Mouse (Mus musculus): ENCODE measurements around the gene Baiap2l1.
"Not testable (repeated sequence)": the region's sequence is repeated elsewhere in the genome, so short reads cannot be mapped to it uniquely, and the experiment has no call there.

The Baiap2l1 gene

DNA sequence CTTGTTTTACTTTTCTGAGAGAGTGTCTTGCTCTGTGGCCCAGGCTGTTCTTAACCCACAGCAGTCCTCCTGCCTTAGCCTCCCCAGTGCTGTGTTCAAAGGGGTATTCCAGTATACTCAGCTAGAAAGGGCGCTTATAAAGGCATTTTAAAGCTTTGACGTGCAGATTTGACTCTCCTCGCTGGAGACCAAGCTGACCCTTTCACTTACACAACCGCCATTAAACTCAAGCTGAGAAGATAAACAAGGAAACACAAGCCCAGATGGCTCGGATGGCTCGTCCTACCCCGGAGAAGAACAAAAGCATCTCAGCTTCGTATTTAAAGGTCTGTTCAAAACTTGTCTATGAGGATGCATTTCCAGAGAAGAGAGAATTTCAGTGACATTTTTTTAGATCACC is 6.7 kb downstream of the Baiap2l1 start:
- DNase-seq (ENCODE audit: low read depth), result no peak

DNA sequence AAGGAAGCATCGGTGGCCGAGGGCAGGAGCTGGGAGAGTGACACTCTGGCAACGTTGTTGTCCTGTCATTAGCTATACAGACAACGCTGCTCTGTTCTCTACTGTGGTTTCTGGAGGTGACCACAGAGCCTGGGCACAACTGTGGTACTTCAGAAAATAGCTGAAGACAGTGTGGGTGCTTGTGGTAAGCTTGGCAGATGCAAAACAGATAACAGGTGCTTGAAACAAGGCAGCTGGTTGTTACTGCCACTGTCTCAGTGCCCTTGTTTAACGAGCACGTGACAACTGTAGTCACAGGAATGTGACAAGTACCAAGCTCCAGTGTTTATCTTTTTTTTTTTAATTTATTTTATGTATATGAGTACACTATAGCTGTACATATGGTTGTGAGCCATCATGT is 13.3 kb downstream of the Baiap2l1 start:
- DNase-seq (ENCODE audit: low read depth), result no peak

DNA sequence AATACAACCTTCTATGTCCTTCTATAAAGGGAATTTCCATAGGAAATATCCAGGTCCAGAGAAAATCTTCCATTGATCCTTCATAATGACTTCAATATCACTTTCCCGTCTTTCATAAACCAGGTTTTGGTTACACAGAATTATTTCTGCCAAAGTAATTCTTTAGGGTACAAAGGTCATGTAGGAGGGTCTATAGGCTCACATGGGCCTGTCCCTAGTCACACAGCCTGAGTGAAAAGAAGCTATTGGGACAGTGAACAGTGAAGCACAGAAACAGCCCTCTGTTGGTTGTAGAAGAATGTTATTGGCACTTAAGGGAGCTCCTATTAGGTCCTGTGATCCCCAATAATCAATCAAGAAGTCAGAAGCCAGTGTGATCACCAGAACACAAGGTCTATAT is 16.8 kb downstream of the Baiap2l1 start:
- DNase-seq (ENCODE audit: low read depth), result no peak

DNA sequence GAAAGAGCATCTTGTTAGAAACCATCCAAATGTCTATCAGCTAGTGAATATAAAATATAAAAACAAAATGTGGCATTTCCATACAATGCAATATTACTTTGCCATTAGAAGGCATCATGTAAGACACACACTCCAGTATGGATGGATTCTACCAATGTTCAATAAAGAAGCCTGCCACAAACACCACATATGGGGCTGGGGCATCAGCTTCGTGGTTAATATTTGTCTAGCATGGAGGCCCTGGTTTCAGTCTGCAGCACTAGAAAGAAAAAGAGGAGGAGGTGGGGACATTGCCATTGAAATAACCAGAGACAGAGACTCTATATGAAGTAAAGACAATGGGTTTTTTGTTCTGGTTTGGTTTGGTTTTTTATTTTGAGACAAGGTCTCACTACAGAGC is 19.1 kb downstream of the Baiap2l1 start:
- no peak for DNase-seq (ENCODE audit: low read depth)

DNA sequence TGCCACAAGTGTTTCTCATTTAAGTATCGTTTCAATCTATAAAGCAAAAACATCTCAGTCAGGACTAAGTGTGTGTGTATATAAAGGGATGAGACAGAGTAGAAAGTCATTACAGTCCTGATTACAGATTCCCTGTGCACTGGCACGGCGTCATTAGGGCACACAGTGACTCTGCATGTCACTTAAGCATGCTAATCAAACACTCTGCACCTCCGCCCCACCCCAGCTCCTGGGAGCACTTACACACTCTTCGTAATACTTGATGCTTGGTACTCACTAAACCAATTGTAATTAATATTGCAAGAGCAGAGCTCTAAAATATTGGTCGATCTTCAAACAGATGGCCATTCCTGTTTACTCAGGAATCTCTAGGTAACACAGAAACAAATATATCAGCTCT is 22.6 kb downstream of the Baiap2l1 start:
- DNase-seq (ENCODE audit: low read depth), result not testable (repeated sequence)

DNA sequence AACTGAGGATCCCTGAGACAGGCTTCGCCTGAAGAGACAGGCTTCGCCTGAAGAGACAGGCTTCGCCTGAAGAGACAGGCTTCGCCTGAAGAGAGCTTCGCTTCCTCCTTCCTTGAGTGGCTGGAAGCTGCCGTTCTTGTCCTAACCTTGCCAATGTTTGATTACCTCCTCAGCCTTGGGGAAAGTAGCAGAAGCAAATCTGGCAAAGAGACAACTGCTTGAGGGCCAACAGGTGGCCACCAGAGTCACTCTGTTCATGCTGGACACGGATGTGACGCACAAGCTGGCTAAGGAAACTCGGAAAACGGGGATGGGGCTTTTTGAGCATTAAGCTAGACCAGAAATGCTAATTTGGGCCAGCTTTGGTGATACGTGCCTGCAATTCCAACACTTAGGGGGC is 23.9 kb downstream of the Baiap2l1 start:
- DNase-seq (ENCODE audit: low read depth), result no peak

DNA sequence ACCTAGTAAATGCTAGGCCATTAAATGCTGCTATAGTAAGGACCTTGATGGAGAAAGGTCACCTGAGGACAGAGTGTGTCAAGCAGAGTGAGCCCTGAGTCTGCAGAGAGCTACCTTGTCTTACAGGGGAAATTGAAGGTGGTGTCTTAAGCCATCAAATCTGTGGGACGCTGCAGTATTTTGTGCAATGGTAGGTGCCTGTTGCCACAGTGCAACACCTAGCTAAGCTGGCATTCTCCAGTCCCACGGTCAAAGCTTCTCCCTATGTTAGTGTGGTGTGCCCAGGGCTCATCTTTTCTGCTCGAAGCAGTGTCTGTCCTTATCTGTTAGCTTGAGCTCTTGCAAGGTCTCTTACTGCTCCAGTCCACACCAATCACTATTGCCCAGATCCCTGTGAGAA is 35.2 kb downstream of the Baiap2l1 start:
- DNase-seq (ENCODE audit: low read depth), result no peak

DNA sequence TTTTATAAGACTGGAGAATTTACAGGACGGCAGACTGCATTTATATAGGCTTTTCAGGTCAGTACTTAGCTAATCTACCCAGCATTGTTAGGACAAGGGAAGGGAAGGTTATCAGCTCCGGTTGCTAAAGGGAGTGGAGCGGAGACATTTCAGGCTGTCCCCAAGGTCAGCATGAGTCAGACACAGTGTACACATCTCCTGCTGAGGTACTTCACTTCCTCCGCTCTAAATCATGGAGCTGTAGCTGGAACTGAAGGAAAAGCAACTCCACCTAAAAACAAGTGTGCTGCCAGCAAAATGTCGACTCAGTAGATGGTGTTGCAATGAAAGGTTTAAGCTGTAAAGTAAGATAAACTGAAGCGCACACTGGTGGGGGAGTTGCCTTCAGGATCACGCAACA is 36.2 kb downstream of the Baiap2l1 start:
- DNase-seq (ENCODE audit: low read depth), result no peak

DNA sequence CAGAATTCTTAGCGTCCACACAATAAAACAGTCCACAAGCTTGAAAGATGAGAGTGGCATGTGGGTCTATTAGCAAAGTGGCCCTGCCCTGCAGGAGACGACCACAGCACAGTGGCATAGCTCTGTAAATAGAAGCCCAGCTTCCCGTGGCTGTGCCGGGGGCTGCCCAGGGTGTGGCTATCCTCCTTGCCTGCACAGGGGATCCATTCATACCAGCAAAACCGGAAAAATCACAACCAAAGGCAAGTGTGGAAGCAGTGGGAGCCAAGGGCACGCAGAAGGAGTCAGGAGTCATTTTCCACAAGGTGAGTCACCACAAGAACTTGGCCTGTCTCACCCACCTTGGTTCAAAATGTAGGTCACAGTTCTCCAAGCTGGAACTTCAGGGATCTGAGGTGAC is 39.6 kb downstream of the Baiap2l1 start:
- DNase-seq (ENCODE audit: low read depth), result no peak

DNA sequence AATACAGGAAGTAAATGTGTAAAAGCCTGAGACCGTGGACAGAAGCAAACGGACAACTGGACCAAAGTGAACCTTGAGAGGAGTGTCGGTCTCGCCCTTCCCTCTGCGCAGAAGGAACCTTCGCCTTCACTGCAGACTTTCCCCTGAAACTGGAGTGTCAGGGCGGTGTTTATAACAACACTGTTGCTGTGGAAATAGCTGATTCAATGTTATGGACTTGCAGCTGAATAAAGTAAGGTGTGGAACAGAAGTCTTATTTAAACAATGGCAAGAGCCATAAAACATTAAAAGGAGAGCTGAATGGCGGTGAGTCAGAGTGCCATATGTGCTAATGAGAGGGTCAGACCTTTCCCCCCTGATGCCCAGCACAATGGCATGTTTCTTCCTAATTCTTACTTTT is 40.5 kb downstream of the Baiap2l1 start:
- no peak for DNase-seq (ENCODE audit: low read depth)

DNA sequence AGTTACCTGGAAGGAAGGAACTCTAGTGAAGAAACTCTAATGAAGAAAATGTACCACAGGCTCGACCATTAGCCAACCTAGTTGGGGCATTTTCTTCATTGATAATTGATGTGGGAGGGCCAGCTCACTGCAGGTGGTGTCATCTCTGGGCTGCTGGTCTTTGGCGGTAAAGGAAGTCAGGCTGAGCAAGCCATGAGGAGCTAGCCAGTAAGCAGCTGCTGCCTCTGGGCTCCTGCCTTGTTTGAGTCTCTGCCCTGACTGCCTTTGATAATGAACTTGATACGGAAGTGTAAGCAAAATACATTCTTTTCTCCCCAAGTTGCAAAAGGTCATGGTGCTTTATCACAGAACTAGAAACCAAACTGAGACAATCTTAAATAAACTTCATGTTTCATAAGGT is 41.5 kb downstream of the Baiap2l1 start:
- DNase-seq (ENCODE audit: low read depth), result no peak

DNA sequence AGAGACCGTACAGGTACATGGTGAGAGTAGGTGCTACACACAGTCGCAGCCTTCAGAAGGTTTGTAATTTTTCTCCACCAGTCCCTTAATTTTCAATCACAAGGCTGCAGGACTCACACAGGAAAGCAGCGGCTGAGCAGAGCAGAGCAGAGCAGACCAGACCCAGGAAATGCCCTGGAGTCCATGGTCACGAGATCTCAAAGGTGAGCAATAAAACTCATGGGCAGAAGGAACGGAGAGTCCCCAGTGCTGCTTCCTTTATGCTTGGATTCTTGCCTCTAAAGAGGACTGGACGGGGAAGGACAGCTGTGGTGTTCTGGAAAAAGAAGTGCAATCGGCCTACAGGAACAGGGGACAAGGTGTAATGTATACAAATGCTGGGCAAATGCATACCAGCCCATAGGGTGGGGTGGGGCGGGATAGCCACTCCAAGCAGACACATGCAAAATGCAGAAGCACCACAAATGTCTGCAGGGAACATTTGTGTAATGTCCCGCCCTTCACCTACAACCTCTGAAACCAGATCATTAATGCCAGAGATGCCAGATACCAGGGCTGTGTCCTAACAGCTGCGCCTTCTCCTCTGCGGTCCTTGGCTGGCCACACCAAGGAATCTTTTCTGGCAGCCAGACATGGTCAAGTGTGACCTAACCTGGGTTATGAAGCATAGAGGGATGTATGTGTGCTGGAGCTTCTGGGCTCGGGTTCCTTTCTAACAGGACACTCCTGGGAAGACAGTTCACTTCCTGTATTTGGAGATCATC is 43.0 kb downstream of the Baiap2l1 start:
- DNase-seq (ENCODE audit: low read depth), result no peak

DNA sequence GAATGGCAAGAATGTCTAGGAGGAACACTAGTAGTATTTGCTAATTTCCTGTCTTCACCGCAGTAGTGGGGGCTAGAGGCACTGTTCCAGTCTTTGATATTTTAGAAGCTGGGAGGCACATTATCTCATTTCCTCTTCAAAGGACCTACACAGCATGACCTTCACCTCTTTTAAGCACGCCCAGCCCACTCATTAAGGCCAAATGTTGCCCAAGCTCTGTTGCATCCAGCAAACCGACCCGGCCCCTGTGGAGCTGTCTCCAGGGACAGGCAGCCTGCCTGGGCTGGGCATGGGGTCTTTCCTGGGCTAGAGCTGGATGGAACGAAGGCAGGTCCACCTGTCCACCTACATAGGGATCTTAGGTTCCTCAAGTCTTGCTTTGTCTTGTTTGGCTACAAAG is 44.6 kb downstream of the Baiap2l1 start:
- peak; percentile 19 for DNase-seq (ENCODE audit: low read depth)

DNA sequence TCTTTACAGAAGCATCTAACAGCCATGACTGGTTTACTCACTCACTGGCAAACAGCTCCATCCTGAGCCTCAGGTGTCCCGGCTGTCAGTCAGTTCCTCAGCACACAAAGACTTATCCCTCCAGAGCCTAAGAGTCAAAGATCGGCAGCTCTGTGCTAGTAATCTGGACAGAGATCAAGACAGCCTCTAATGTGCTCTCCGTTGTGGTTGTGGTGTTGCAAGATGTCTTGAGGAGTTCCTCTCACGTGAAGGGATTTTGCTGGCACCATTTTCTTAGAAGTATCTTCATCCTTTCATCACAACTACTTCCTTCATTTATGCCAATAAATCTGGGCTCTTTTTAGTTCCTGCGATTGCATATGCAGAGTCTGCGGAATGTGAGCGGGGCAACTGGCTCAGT is 45.7 kb downstream of the Baiap2l1 start:
- DNase-seq (ENCODE audit: low read depth), result peak; percentile 17

DNA sequence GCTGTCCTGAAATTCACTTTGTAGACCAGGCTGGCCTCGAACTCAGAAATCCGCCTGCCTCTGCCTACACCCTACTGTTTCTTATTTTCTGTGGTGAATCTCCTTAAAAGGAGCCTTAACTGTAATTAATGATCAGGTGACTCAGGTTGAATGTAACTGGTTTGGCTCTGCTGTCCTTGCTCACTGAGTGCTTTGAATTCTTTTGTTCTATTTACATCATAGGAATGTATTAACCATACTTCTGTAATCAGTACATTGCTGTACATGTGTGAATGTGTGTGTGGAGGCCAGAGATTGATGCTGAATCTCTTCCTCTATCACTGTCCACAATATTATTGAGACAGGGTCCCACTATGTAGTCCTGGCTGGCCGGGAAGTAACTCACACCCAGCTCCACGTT is 49.0 kb downstream of the Baiap2l1 start:
- no peak for DNase-seq (ENCODE audit: low read depth)

DNA sequence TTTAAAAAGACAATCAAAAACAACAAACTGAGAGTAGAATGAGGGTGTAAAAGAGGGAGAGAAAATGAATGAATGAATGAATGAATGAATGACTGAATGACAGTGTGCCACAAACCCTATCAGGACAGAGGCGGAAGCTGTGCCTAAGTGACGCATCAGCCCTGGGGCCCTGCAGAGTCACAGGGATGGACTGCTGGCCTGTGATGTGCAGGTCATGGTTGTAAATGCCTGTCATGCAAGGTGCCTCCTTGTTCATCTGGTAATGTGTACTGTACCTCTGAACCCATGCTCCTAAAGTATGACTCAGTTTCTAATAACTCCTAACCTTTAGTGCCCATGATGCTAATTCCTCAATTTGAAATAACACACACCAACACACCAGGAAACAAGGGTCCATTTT is 54.8 kb downstream of the Baiap2l1 start:
- DNase-seq (ENCODE audit: low read depth), result no peak

DNA sequence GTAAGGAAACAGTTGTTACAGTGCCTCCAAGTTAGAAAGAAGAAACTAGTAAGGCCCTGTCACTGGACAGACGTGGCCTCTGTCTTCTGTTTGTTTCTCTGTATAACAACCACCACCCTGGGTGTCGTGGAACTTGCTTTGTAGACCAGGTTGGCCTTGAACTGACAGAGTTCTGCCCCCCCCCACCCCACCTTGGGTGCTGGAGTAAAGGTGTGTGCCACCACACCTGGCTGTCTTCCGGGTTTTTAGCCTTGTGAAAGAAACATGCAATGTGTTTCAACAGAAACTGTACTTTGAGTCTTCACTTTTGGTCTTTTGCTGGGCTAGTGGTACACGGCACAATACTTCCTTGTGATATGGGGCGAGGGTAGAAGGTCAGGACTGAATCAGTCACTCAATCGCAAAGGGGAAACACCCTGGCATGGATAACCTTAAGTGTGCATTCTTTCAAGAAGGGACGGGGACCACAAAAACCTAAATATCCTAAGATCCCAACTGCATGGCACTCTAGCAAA is 61.8 kb downstream of the Baiap2l1 start:
- no peak for DNase-seq (ENCODE audit: low read depth)

DNA sequence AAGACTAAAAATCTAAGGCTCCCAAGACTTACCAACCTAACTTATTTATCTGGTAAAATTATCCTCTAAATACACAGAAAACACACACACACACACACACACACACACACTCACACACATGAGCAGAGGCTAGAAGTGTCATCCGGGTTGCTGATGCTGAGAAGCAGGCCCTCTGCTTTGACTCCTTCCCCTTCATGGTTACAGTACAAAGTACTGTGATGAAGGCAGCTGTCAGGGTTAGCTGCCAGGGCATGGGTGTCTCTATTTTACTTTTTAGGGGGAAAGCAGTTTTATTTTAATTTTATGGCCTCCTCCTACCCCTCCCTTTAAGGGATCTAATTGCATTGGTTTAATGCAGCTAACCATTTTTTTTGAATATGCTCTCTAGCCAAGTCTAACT is 62.6 kb downstream of the Baiap2l1 start:
- DNase-seq (ENCODE audit: low read depth), result no peak

DNA sequence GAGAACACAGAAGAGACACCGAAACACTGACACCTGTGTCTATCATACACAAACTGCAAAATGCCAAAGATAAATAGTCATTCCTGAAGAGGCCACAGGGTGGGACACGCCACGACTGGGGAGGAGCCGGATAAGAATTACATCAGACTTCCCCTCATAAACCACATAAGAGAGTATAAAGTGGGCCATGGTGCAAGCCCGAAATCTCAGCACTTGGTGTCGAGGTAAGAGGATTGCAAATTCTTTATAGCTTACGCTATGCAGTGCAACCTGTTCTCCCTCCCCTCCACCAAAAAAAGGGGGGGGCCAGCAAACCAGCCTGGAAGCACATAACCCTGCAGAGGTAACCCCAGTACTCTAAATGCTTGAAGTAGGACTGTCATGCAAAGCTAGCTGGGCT is 63.0 kb downstream of the Baiap2l1 start:
- no peak for DNase-seq (ENCODE audit: low read depth)

DNA sequence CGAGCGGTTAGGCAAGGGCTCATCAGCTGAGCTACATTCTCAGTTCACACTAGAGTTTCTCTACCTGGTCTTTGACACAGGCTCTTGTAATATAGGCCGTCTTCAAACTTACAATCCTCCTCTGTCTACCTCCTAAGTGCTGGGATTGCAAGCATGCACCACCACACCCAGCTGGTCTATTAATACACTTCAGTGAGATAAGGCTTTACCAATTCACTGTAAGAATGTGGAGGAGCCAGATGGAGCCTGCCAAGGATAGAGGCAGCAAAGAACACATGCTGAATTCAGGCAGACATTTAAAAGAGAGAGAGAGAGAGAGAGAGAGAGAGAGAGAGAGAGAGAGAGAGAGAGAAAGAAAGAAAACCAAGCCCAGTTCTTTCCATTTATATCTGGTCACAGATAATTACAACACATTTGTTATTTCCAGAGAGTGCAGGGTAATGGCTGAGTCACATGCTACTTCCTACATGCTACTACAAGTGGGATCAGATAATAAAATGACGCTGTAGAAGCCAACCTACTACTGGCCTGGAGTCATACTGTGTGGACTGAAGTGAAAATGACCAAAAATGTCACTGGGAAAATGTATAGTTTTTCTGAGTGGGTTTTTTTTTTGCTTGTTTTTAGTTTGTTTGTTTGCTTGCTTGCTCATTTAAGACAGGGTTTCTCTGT is 68.0 kb downstream of the Baiap2l1 start:
- no peak for DNase-seq (ENCODE audit: low read depth)

DNA sequence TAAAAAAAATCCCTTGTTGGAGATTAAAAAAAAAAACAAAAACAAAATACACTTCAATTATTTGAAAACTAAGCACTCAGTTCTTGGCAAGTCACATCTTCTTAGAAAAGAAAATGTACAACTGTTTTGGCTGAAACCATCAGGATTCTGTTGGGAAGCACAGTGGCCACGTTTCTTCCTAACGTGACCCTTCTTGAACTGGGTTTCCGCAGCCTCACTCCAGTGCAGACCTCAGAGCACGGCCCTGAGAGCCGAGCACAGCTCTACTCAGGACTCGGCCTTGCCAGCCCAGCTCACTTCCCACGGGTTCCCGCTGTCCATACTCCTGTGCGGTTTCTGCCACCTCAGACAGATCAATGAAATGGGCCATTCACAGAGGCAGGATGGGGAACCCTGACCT is 69.5 kb downstream of the Baiap2l1 start:
- no peak for DNase-seq (ENCODE audit: low read depth)

DNA sequence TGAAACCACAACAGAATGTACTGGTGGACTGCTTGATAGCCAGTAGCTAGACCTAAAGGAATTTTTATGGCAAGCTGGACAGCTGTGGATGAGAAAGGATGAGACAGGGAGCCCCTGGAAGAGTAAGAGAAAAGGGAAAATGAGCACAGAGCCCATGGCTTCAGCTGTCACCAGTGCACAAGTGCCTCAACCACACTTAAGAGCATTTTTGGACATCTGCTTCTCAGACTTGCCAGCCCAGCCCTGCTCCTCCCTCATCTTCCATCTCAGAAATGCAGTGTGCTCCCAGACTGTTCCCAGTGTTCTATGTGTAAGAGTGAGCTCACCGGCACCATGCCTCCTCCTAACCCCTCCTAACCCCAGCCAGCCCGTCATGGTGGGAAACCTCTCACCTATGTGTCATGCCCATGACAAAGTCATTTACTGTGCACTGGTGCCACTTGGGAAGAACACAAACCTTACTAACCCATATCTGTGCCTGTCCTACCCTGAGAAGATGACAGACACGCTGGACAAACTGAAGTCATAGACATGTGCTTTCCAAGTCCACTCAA is 70.6 kb downstream of the Baiap2l1 start:
- DNase-seq (ENCODE audit: low read depth), result no peak

DNA sequence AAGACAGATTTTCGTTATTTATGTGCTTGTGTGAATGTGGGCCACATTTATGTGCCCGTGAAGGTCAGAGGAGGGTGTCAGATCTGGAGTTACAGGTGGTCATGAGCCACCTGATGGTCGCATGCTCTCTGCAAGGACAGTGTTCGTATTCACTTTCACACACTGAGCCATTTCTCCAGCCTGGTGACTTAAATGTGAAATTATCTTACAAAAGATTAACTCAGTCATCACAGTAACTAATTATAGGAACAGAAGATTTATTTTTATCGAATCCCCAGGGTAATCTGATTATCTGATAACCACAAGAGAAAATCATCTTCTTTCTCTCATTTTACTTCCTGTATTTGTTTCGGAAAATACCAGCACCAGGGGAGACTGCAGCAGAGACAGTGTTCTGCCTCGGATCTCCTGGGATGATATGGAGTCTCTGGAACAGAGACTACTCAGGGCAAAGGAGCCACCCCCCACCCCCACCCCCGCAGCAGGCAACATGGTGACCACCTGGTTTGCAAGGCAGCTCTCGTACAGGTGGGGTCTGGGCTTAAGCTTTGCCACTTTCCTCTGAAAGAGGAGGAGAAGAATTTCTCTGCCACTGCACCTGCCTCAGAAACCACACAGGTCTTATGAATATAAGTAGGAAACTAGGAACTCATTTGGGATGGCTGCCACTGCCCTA is 71.2 kb downstream of the Baiap2l1 start:
- DNase-seq (ENCODE audit: low read depth), result no peak

All from c-Kit-positive CD71-negative TER-119-negative erythroid progenitor cells, embryonic 14.5 days (primary cell).